ENCODE assay signal across 9 mouse cellular contexts in genomic region chr1:133863257-133863997, GRCm38 (mm10). TPM values are rescaled to one million over a fixed set of nuclear protein-coding genes. Genes with fewer than 3 reads are reported as not detected.
DNase-seq lines count a peak whose midpoint lies in the region; ATAC-seq lines count a peak whose summit lies in the region.
"Had no signal": no experiment of that assay in that cellular context is flagged by ENCODE, and none has a peak within 500 bp of the region (broad histone marks: within the 10 kb centered on the region; RNA-seq: fewer than 3 reads in every experiment).

No protein-coding gene starts in this region.

- H3K27me3 ChIP-seq in midbrain, embryonic 16.5 days (ENCODE audit: control insufficient read depth, insufficient read depth, low read depth, low read length), result no peaks in the 10 kb centered on the region

- no peak overlapping the region for H3K9ac ChIP-seq in midbrain, embryonic 16.5 days (ENCODE audit: low read depth, low read length)
- H3K9ac ChIP-seq: liver, embryonic 15.5 days had no signal

- 27% methylated on average over 10 of the region's 10 CpGs for WGBS in midbrain, embryonic 16.5 days

- H3K36me3 ChIP-seq in midbrain, embryonic 16.5 days (ENCODE audit: control insufficient read depth, insufficient read depth, low read length), result no peaks in the 10 kb centered on the region
- H3K36me3 ChIP-seq: liver, embryonic 15.5 days had no signal

- DNase-seq in left cerebral cortex, postnatal 25 days (ENCODE audit: low spot score in 2 of 2), result peak; percentile 34 to 51
- no peak for DNase-seq in left cerebral cortex, postnatal 4 days
- no peak for DNase-seq in thymus, postnatal 36 days
- DNase-seq in cerebellum, postnatal 36 days, result no peak
- DNase-seq in layer of hippocampus, adult 18-20 months (ENCODE audit: low spot score in 2 of 2), result no peak

- no peak overlapping the region for H3K4me2 ChIP-seq in midbrain, embryonic 16.5 days (ENCODE audit: low read length)
- H3K4me2 ChIP-seq: liver, embryonic 15.5 days had no signal

- H3K4me3 ChIP-seq in midbrain, embryonic 16.5 days (ENCODE audit: low read depth, low read length), result no peak overlapping the region
- H3K4me3 ChIP-seq: liver, embryonic 15.5 days had no signal

- no peaks in the 10 kb centered on the region for H3K9me3 ChIP-seq in midbrain, embryonic 16.5 days (replicated peaks; ENCODE audit: control insufficient read depth, low read length, poor library complexity, severe bottlenecking)
- H3K9me3 ChIP-seq: liver, embryonic 15.5 days had no signal

- peaks cover 14% of the 10 kb centered on the region for H3K4me1 ChIP-seq in midbrain, embryonic 16.5 days (ENCODE audit: control insufficient read depth, insufficient read depth, low read length)

- intact Hi-C loops in left cerebral cortex, postnatal 25 days (cut with DNase I), result no loop called here
- intact Hi-C loops in left cerebral cortex, postnatal 4 days (cut with DNase I), result no loop called here

- peak overlapping the region; percentile 57 for H3K27ac ChIP-seq in midbrain, embryonic 16.5 days (ENCODE audit: low read length)
- H3K27ac ChIP-seq: liver, embryonic 15.5 days had no signal

- ATAC-seq in erythroblast, adult 5-6 weeks (replicated peaks; ENCODE audit: low FRiP score, poor library complexity, severe bottlenecking), result peak; percentile 62; the same call in 1 of the 2 replicates
- peak; percentile 54 for ATAC-seq in inflammation-experienced regulatory T-cells, adult 6 months
- ATAC-seq in midbrain, embryonic 16.5 days, result peak; percentile 60; the same call in 1 of the 2 replicates

RNA-seq across cellular contexts. Expression of gene Optc, which starts 44.4 kb away (rescaled TPM):
- total RNA-seq in left cerebral cortex, postnatal 25 days (2021), result 1 to 10 TPM in 1 of 2 experiments, under 1 TPM in 1; 0.94 to 2.8 TPM
- total RNA-seq in left cerebral cortex, postnatal 4 days (2021), result 1 to 10 TPM; 2.3 to 2.7 TPM
- not detected in 2 replicates for total RNA-seq in erythroblast, adult 5-6 weeks (2015; ENCODE audit: low replicate concordance)
- not detected in 2 replicates for total RNA-seq in erythroblast, adult 5-6 weeks (2017; ENCODE audit: low replicate concordance)
- not detected for polyA plus RNA-seq in inflammation-experienced regulatory T-cells, adult 6 months (2017; shearing (Covaris generic))
- polyA plus RNA-seq in midbrain, embryonic 16.5 days (2015; fragmentation: Nextera tagmentation; extraction: Ambion mirVana), result 2.3 and 3.7 TPM in 2 replicates
- under 1 TPM; 0.35 to 0.41 TPM for total RNA-seq in layer of hippocampus, adult 18-20 months (2021)

RNA-seq across cellular contexts. Expression of gene Prelp, which starts 57.8 kb away (rescaled TPM):
- 1 to 10 TPM; 7.9 to 9.0 TPM for total RNA-seq in left cerebral cortex, postnatal 25 days (2021)
- 1 to 10 TPM; 1.9 to 2.6 TPM for total RNA-seq in left cerebral cortex, postnatal 4 days (2021)
- 6.7 TPM in 1 of 2 replicates, not detected in the other for total RNA-seq in erythroblast, adult 5-6 weeks (2015; ENCODE audit: low replicate concordance)
- total RNA-seq in erythroblast, adult 5-6 weeks (2017; ENCODE audit: low replicate concordance), result not detected in 2 replicates
- polyA plus RNA-seq in inflammation-experienced regulatory T-cells, adult 6 months (2017; shearing (Covaris generic)), result not detected
- 8.1 and 9.1 TPM in 2 replicates for polyA plus RNA-seq in midbrain, embryonic 16.5 days (2015; fragmentation: Nextera tagmentation; extraction: Ambion mirVana)
- 10 to 100 TPM; 18.8 to 25.6 TPM for total RNA-seq in layer of hippocampus, adult 18-20 months (2021)

Comparison
In these comparisons a context has a peak if more than half of its experiments do, and no peak if none do; other contexts are left out.
1. DNase-seq: peak in left cerebral cortex, postnatal 25 days (2 of 2); none in left cerebral cortex, postnatal 4 days (single experiment), thymus, postnatal 36 days (0 of 2), cerebellum, postnatal 36 days (0 of 2) and layer of hippocampus, adult 18-20 months (0 of 2).
2. Peak in every context shown above with its lines, with median percentiles within 50 percentile points of each other: ATAC-seq.